Mouse (Mus musculus): Measurements from ENCODE around the gene Nhlrc2. TPM values are rescaled to one million over a fixed set of nuclear protein-coding genes. Genes with fewer than 3 reads are reported as not detected.

Nhlrc2 gene
- polyA plus RNA-seq, 1 experiment from 2014 or later = 16.2 TPM

- H3K36me3 ChIP-seq (replicated peaks; ENCODE audit: control insufficient read depth, insufficient read depth, low read depth, low read length) = no peaks in the 10 kb centered on the region; the same call in 1 of the 2 replicates
- 9% methylated on average over 20 of the region's 20 CpGs for WGBS
- H3K4me1 ChIP-seq (ENCODE audit: control insufficient read depth, insufficient read depth, low read length) = no peaks in the 10 kb centered on the region
- peak within 1 kb of the TSS; percentile 94 for H3K4me3 ChIP-seq (ENCODE audit: low read depth, low read length)
- no peaks in the 10 kb centered on the region for H3K27me3 ChIP-seq (ENCODE audit: control insufficient read depth, insufficient read depth, low read length)
- no peaks in the 10 kb centered on the region for H3K9me3 ChIP-seq (replicated peaks; ENCODE audit: control insufficient read depth, low read length)
- H3K4me2 ChIP-seq (ENCODE audit: low read depth, low read length) = peak within 1 kb of the TSS; percentile 44
- ATAC-seq (replicated peaks; ENCODE audit: insufficient number of reproducible peaks, low FRiP score, low TSS enrichment, low read depth) = peak; percentile 55
- peak; percentile 75 for DNase-seq (ENCODE audit: low spot score)
- H3K27ac ChIP-seq (replicated peaks; ENCODE audit: low read depth, low read length) = peak within 1 kb of the TSS; percentile 97
- peak within 1 kb of the TSS; percentile 95 for H3K9ac ChIP-seq (replicated peaks; ENCODE audit: low read length)
These were observed 418 bp upstream of the Nhlrc2 start, which contains the start of gene Dclre1a for GRCm38 (mm10) chr19:56547456-56548229. TSS of gene Dclre1a (minus strand) at chr19:56548222.

GRCm38 (mm10) chr19:56549033-56549680 lies 1.1 kb downstream of the Nhlrc2 start:
- ATAC-seq (replicated peaks; ENCODE audit: insufficient number of reproducible peaks, low FRiP score, low TSS enrichment, low read depth) (peak; percentile 6; the same call in 1 of the 2 replicates), DNase-seq (ENCODE audit: low spot score) (peak; percentile 61)
- 22% methylated on average over 18 of the region's 18 CpGs for WGBS
- Histone ChIP-seq H3K9me3 (replicated peaks; ENCODE audit: control insufficient read depth, low read length) (no peaks in the 10 kb centered on the region), H3K27me3 (ENCODE audit: control insufficient read depth, insufficient read depth, low read length) (no peaks in the 10 kb centered on the region), H3K4me2 (ENCODE audit: low read depth, low read length) (peak overlapping the region; percentile 44), H3K36me3 (replicated peaks; ENCODE audit: control insufficient read depth, insufficient read depth, low read depth, low read length) (peaks cover 4% of the 10 kb centered on the region; the same call in 1 of the 2 replicates), H3K4me1 (ENCODE audit: control insufficient read depth, insufficient read depth, low read length) (no peaks in the 10 kb centered on the region), H3K27ac (replicated peaks; ENCODE audit: low read depth, low read length) (peak overlapping the region; percentile 97), H3K4me3 (ENCODE audit: low read depth, low read length) (peak overlapping the region; percentile 94), H3K9ac (replicated peaks; ENCODE audit: low read length) (peak overlapping the region; percentile 95)

- WGBS = 92% methylated on average over 3 of the region's 3 CpGs
- H3K4me3 ChIP-seq (ENCODE audit: low read depth, low read length) = no peak overlapping the region
- no peaks in the 10 kb centered on the region for H3K4me1 ChIP-seq (ENCODE audit: control insufficient read depth, insufficient read depth, low read length)
- H3K4me2 ChIP-seq (ENCODE audit: low read depth, low read length) = no peak overlapping the region
- peaks cover 7% of the 10 kb centered on the region; the same call in 1 of the 2 replicates for H3K36me3 ChIP-seq (replicated peaks; ENCODE audit: control insufficient read depth, insufficient read depth, low read depth, low read length)
- no peak for DNase-seq (ENCODE audit: low spot score)
- H3K9me3 ChIP-seq (replicated peaks; ENCODE audit: control insufficient read depth, low read length) = no peaks in the 10 kb centered on the region
- H3K27me3 ChIP-seq (ENCODE audit: control insufficient read depth, insufficient read depth, low read length) = no peaks in the 10 kb centered on the region
- H3K9ac ChIP-seq (replicated peaks; ENCODE audit: low read length) = no peak overlapping the region
- no peak for ATAC-seq (replicated peaks; ENCODE audit: insufficient number of reproducible peaks, low FRiP score, low TSS enrichment, low read depth)
- no peak overlapping the region for H3K27ac ChIP-seq (replicated peaks; ENCODE audit: low read depth, low read length)
These were observed 5.1 kb downstream of the Nhlrc2 start for GRCm38 (mm10) chr19:56553177-56553576.

GRCm38 (mm10) chr19:56555972-56556371 lies 7.9 kb downstream of the Nhlrc2 start:
- ATAC-seq (replicated peaks; ENCODE audit: insufficient number of reproducible peaks, low FRiP score, low TSS enrichment, low read depth) = no peak
- no peak overlapping the region for H3K9ac ChIP-seq (replicated peaks; ENCODE audit: low read length)
- no peak overlapping the region for H3K4me3 ChIP-seq (ENCODE audit: low read depth, low read length)
- no peak overlapping the region for H3K4me2 ChIP-seq (ENCODE audit: low read depth, low read length)
- H3K27me3 ChIP-seq (ENCODE audit: control insufficient read depth, insufficient read depth, low read length) = no peaks in the 10 kb centered on the region
- no peaks in the 10 kb centered on the region for H3K9me3 ChIP-seq (replicated peaks; ENCODE audit: control insufficient read depth, low read length)
- no peak overlapping the region for H3K27ac ChIP-seq (replicated peaks; ENCODE audit: low read depth, low read length)
- no peaks in the 10 kb centered on the region for H3K4me1 ChIP-seq (ENCODE audit: control insufficient read depth, insufficient read depth, low read length)
- DNase-seq (ENCODE audit: low spot score) = no peak
- peaks cover 7% of the 10 kb centered on the region; the same call in 1 of the 2 replicates for H3K36me3 ChIP-seq (replicated peaks; ENCODE audit: control insufficient read depth, insufficient read depth, low read depth, low read length)
- 87% methylated on average over 5 of the region's 5 CpGs for WGBS

GRCm38 (mm10) chr19:56562433-56563138 lies 14.5 kb downstream of the Nhlrc2 start:
- WGBS = 93% methylated on average over 9 of the region's 9 CpGs
- ATAC-seq (replicated peaks; ENCODE audit: insufficient number of reproducible peaks, low FRiP score, low TSS enrichment, low read depth) (no peak), DNase-seq (ENCODE audit: low spot score) (no peak)
- Histone ChIP-seq H3K9me3 (replicated peaks; ENCODE audit: control insufficient read depth, low read length) (no peaks in the 10 kb centered on the region), H3K4me2 (ENCODE audit: low read depth, low read length) (no peak overlapping the region), H3K9ac (replicated peaks; ENCODE audit: low read length) (no peak overlapping the region), H3K27ac (replicated peaks; ENCODE audit: low read depth, low read length) (no peak overlapping the region), H3K27me3 (ENCODE audit: control insufficient read depth, insufficient read depth, low read length) (no peaks in the 10 kb centered on the region), H3K4me3 (ENCODE audit: low read depth, low read length) (no peak overlapping the region), H3K4me1 (ENCODE audit: control insufficient read depth, insufficient read depth, low read length) (no peaks in the 10 kb centered on the region), H3K36me3 (replicated peaks; ENCODE audit: control insufficient read depth, insufficient read depth, low read depth, low read length) (no peaks in the 10 kb centered on the region; the same call in 1 of the 2 replicates)

GRCm38 (mm10) chr19:56563469-56563868 lies 15.4 kb downstream of the Nhlrc2 start:
- ATAC-seq (replicated peaks; ENCODE audit: insufficient number of reproducible peaks, low FRiP score, low TSS enrichment, low read depth) (no peak), DNase-seq (ENCODE audit: low spot score) (no peak)
- Histone ChIP-seq H3K4me2 (ENCODE audit: low read depth, low read length) (no peak overlapping the region), H3K4me3 (ENCODE audit: low read depth, low read length) (no peak overlapping the region), H3K4me1 (ENCODE audit: control insufficient read depth, insufficient read depth, low read length) (no peaks in the 10 kb centered on the region), H3K27ac (replicated peaks; ENCODE audit: low read depth, low read length) (no peak overlapping the region), H3K27me3 (ENCODE audit: control insufficient read depth, insufficient read depth, low read length) (no peaks in the 10 kb centered on the region), H3K9me3 (replicated peaks; ENCODE audit: control insufficient read depth, low read length) (no peaks in the 10 kb centered on the region), H3K9ac (replicated peaks; ENCODE audit: low read length) (no peak overlapping the region), H3K36me3 (replicated peaks; ENCODE audit: control insufficient read depth, insufficient read depth, low read depth, low read length) (no peaks in the 10 kb centered on the region; the same call in 1 of the 2 replicates)
- 91% methylated on average over 3 of the region's 3 CpGs for WGBS

GRCm38 (mm10) chr19:56565358-56565757 lies 17.3 kb downstream of the Nhlrc2 start:
- no peaks in the 10 kb centered on the region for H3K27me3 ChIP-seq (ENCODE audit: control insufficient read depth, insufficient read depth, low read length)
- no peak overlapping the region for H3K4me2 ChIP-seq (ENCODE audit: low read depth, low read length)
- no peak for ATAC-seq (replicated peaks; ENCODE audit: insufficient number of reproducible peaks, low FRiP score, low TSS enrichment, low read depth)
- H3K9me3 ChIP-seq (replicated peaks; ENCODE audit: control insufficient read depth, low read length) = no peaks in the 10 kb centered on the region
- H3K27ac ChIP-seq (replicated peaks; ENCODE audit: low read depth, low read length) = no peak overlapping the region
- peak; percentile 4 for DNase-seq (ENCODE audit: low spot score)
- no peak overlapping the region for H3K4me3 ChIP-seq (ENCODE audit: low read depth, low read length)
- 70% methylated on average over 6 of the region's 6 CpGs for WGBS
- H3K9ac ChIP-seq (replicated peaks; ENCODE audit: low read length) = no peak overlapping the region
- H3K4me1 ChIP-seq (ENCODE audit: control insufficient read depth, insufficient read depth, low read length) = no peaks in the 10 kb centered on the region
- no peaks in the 10 kb centered on the region for H3K36me3 ChIP-seq (replicated peaks; ENCODE audit: control insufficient read depth, insufficient read depth, low read depth, low read length)
